Mouse (Mus musculus) kidney, embryonic 14.5 days (tissue): ENCODE measurements around the gene Rasa1. TPM values are rescaled to one million over a fixed set of nuclear protein-coding genes. Genes with fewer than 3 reads are reported as not detected.

Source experiments
- ATAC-seq: fragments of 200-750 bp; cut with Nextera tagmentation; 2 replicates; pipeline ENCODE4 v1.8.0; 2017; ENCODE audit warnings: moderate number of reproducible peaks, mild to moderate bottlenecking, moderate TSS enrichment, moderate library complexity; ENCODE audit not compliant: low FRiP score, low TSS enrichment
- H3K27ac ChIP-seq: fragments of 300-500 bp; sonication (generic); 2 replicates; pipeline ENCODE4 v1.5.1; 2014; ENCODE audit warnings: low read depth, mild to moderate bottlenecking, low read length, moderate library complexity, mixed read lengths
- H3K27me3 ChIP-seq: fragments of 300-500 bp; sonication (generic); 2 replicates; pipeline ENCODE4 v1.6.1; 2014; ENCODE audit warnings: mild to moderate bottlenecking, low read length; ENCODE audit not compliant: control insufficient read depth, insufficient read depth
- H3K36me3 ChIP-seq: fragments of 300-500 bp; sonication (generic); 2 replicates; pipeline ENCODE4 v1.6.1; 2014; ENCODE audit warnings: low read length, mixed read lengths; ENCODE audit not compliant: control insufficient read depth, insufficient read depth
- H3K4me1 ChIP-seq: fragments of 300-500 bp; sonication (generic); 2 replicates; pipeline ENCODE4 v1.6.1; 2014; ENCODE audit warnings: low read length, mixed read lengths; ENCODE audit not compliant: control insufficient read depth, insufficient read depth
- H3K4me2 ChIP-seq: fragments of 300-500 bp; sonication (generic); replicated peaks from 2 replicates; pipeline ENCODE4 v1.6.1; 2014; ENCODE audit warnings: low read depth, mild to moderate bottlenecking, low read length
- H3K4me3 ChIP-seq: fragments of 300-500 bp; sonication (generic); 2 replicates; pipeline ENCODE4 v1.5.1; 2014; ENCODE audit warnings: mild to moderate bottlenecking, low read length
- H3K9ac ChIP-seq: fragments of 300-500 bp; sonication (generic); 2 replicates; pipeline ENCODE4 v1.6.1; 2014; ENCODE audit warnings: low read depth, mild to moderate bottlenecking, low read length, moderate library complexity
- H3K9me3 ChIP-seq: fragments of 300-500 bp; sonication (generic); 2 replicates; pipeline ENCODE4 v1.6.1; 2016; ENCODE audit warnings: low read length; ENCODE audit not compliant: control insufficient read depth
- WGBS: fragments of 180-500 bp; shearing (Covaris S2); extraction: QIAGEN DNeasy Blood & Tissue Kit; methylation state at CpG from one replicate; pipeline ENCODE4 v1.1.7; 2014; 5-methylcytosine and 5-hydroxymethylcytosine counted together
- polyA plus RNA-seq: library from polyadenylated mRNA; unstranded; fragments of >200 nt; fragmentation: Nextera tagmentation; extraction: Ambion mirVana; gene quantifications from 2 replicates; pipeline ENCODE4 v1.2.1, GENCODE M21; 2014

The Rasa1 gene
- polyA plus RNA-seq, 1 experiment from 2014 or later: 63.0 TPM

GRCm38 (mm10) chr13:85278951-85279350, 10.0 kb downstream of the Rasa1 start:
- H3K4me3 ChIP-seq: no peak overlapping the region
- H3K4me2 ChIP-seq: no peak overlapping the region
- no peak for ATAC-seq

GRCm38 (mm10) chr13:85274572-85274971, 14.4 kb downstream of the Rasa1 start:
- ATAC-seq: no peak

More at GRCm38 (mm10) chr13:85278951-85279350, 10.0 kb downstream of the Rasa1 start:
- Histone ChIP-seq H3K36me3 (no peaks in the 10 kb centered on the region), H3K27ac (no peak overlapping the region), H3K9ac (no peak overlapping the region), H3K4me1 (no peaks in the 10 kb centered on the region), H3K27me3 (no peaks in the 10 kb centered on the region), H3K9me3 (no peaks in the 10 kb centered on the region)

GRCm38 (mm10) chr13:85273788-85274187, 15.1 kb downstream of the Rasa1 start:
- no peak overlapping the region for H3K4me2 ChIP-seq
- no peak for ATAC-seq
- no peak overlapping the region for H3K9ac ChIP-seq
- H3K27me3 ChIP-seq: no peaks in the 10 kb centered on the region
- no peaks in the 10 kb centered on the region for H3K9me3 ChIP-seq
- no peaks in the 10 kb centered on the region for H3K4me1 ChIP-seq
- no peak overlapping the region for H3K4me3 ChIP-seq
- no peaks in the 10 kb centered on the region for H3K36me3 ChIP-seq
- H3K27ac ChIP-seq: no peak overlapping the region

More at GRCm38 (mm10) chr13:85274572-85274971, 14.4 kb downstream of the Rasa1 start:
- Histone ChIP-seq H3K27ac (no peak overlapping the region), H3K9ac (no peak overlapping the region), H3K36me3 (no peaks in the 10 kb centered on the region), H3K9me3 (no peaks in the 10 kb centered on the region), H3K4me2 (no peak overlapping the region), H3K4me1 (no peaks in the 10 kb centered on the region), H3K4me3 (no peak overlapping the region), H3K27me3 (no peaks in the 10 kb centered on the region)
- 95% methylated on average over 1 of the region's 1 CpGs for WGBS

- H3K27ac ChIP-seq: no peak overlapping the region
- ATAC-seq: no peak
- peaks cover 14% of the 10 kb centered on the region; the same call in 1 of the 2 replicates for H3K36me3 ChIP-seq
- no peak overlapping the region for H3K4me3 ChIP-seq
- no peak overlapping the region for H3K4me2 ChIP-seq
- no peaks in the 10 kb centered on the region for H3K4me1 ChIP-seq
- WGBS: 89% methylated on average over 7 of the region's 7 CpGs
- no peaks in the 10 kb centered on the region for H3K9me3 ChIP-seq
- no peaks in the 10 kb centered on the region for H3K27me3 ChIP-seq
- no peak overlapping the region for H3K9ac ChIP-seq
These were observed 50.2 kb downstream of the Rasa1 start for GRCm38 (mm10) chr13:85238760-85239159.

- Histone ChIP-seq H3K4me2 (no peak overlapping the region), H3K4me1 (no peaks in the 10 kb centered on the region), H3K36me3 (peaks cover 41% of the 10 kb centered on the region), H3K9me3 (no peaks in the 10 kb centered on the region), H3K9ac (no peak overlapping the region), H3K4me3 (no peak overlapping the region), H3K27ac (no peak overlapping the region), H3K27me3 (no peaks in the 10 kb centered on the region)
- 82% methylated on average over 4 of the region's 4 CpGs for WGBS
- no peak for ATAC-seq
These were observed 70.3 kb downstream of the Rasa1 start for GRCm38 (mm10) chr13:85218656-85219055.

- no peaks in the 10 kb centered on the region for H3K9me3 ChIP-seq
- H3K4me1 ChIP-seq: no peaks in the 10 kb centered on the region
- H3K36me3 ChIP-seq: peaks cover 33% of the 10 kb centered on the region
- H3K4me3 ChIP-seq: no peak overlapping the region
- no peaks in the 10 kb centered on the region for H3K27me3 ChIP-seq
- H3K9ac ChIP-seq: no peak overlapping the region
- H3K27ac ChIP-seq: no peak overlapping the region
- WGBS: 88% methylated on average over 1 of the region's 1 CpGs
- H3K4me2 ChIP-seq: no peak overlapping the region
- ATAC-seq: no peak
These were observed 78.6 kb downstream of the Rasa1 start for GRCm38 (mm10) chr13:85210353-85210752.

- ATAC-seq: no peak
- H3K4me3 ChIP-seq: no peak overlapping the region
- H3K27me3 ChIP-seq: no peaks in the 10 kb centered on the region
- no peak overlapping the region for H3K27ac ChIP-seq
- no peak overlapping the region for H3K4me2 ChIP-seq
- no peaks in the 10 kb centered on the region for H3K4me1 ChIP-seq
- peaks cover 29% of the 10 kb centered on the region for H3K36me3 ChIP-seq
- no peaks in the 10 kb centered on the region for H3K9me3 ChIP-seq
- H3K9ac ChIP-seq: no peak overlapping the region
- WGBS: 94% methylated on average over 6 of the region's 6 CpGs
These were observed 80.3 kb downstream of the Rasa1 start for GRCm38 (mm10) chr13:85208656-85209055.

GRCm38 (mm10) chr13:85207493-85207892, 81.4 kb downstream of the Rasa1 start:
- Histone ChIP-seq H3K9ac (no peak overlapping the region), H3K4me3 (no peak overlapping the region), H3K27me3 (no peaks in the 10 kb centered on the region), H3K9me3 (no peaks in the 10 kb centered on the region), H3K27ac (no peak overlapping the region), H3K4me1 (no peaks in the 10 kb centered on the region), H3K36me3 (peaks cover 27% of the 10 kb centered on the region), H3K4me2 (no peak overlapping the region)
- ATAC-seq: no peak
- 80% methylated on average over 2 of the region's 2 CpGs for WGBS

GRCm38 (mm10) chr13:85191253-85191652, 97.7 kb downstream of the Rasa1 start:
- H3K4me2 ChIP-seq: no peak overlapping the region
- H3K27me3 ChIP-seq: no peaks in the 10 kb centered on the region
- peaks cover 10% of the 10 kb centered on the region for H3K36me3 ChIP-seq
- H3K4me1 ChIP-seq: no peaks in the 10 kb centered on the region
- WGBS: 92% methylated on average over 2 of the region's 2 CpGs
- no peak for ATAC-seq
- no peaks in the 10 kb centered on the region for H3K9me3 ChIP-seq
- H3K27ac ChIP-seq: no peak overlapping the region
- H3K9ac ChIP-seq: no peak overlapping the region
- no peak overlapping the region for H3K4me3 ChIP-seq
